Mouse (Mus musculus) liver, adult 2 months (tissue): ENCODE data around the gene Mex3d. TPM values are rescaled to one million over a fixed set of nuclear protein-coding genes. Genes with fewer than 3 reads are reported as not detected.
A peak's percentile ranks its signal among the peaks of the same experiment; 100 is the strongest.

ENCODE experiments used
- DNase-seq: peaks from one replicate; pipeline ENCODE4 v3.0.0-alpha.2; 2011; ENCODE audit warnings: low read depth, low spot score; ENCODE audit errors: extremely low read depth
- H3K27ac ChIP-seq: fragments of 200-500 bp; replicated peaks from 2 replicates; pipeline ENCODE4 v1.5.1; 2012; ENCODE audit warnings: low read depth, mild to moderate bottlenecking, control low read depth, inconsistent platforms, low read length; ENCODE audit not compliant: insufficient read depth
- H3K27me3 ChIP-seq: fragments of 200-500 bp; 2 replicates; pipeline ENCODE4 v1.6.1; 2012; ENCODE audit warnings: mild to moderate bottlenecking, moderate library complexity, low read length, inconsistent platforms; ENCODE audit not compliant: control insufficient read depth, insufficient read depth
- H3K36me3 ChIP-seq: fragments of 200-500 bp; 2 replicates; pipeline ENCODE4 v1.6.1; 2012; ENCODE audit warnings: low read length, inconsistent platforms; ENCODE audit not compliant: control insufficient read depth, insufficient read depth
- H3K4me1 ChIP-seq: fragments of 200-500 bp; 2 replicates; pipeline ENCODE4 v1.6.1; 2011; ENCODE audit warnings: low read length; ENCODE audit not compliant: control insufficient read depth, insufficient read depth
- H3K4me3 ChIP-seq: fragments of 200-500 bp; 2 replicates; pipeline ENCODE4 v1.5.1; 2011; ENCODE audit warnings: low read depth, mild to moderate bottlenecking, control low read depth, low read length, moderate library complexity; ENCODE audit not compliant: insufficient read depth
- H3K79me2 ChIP-seq: fragments of 200-500 bp; 2 replicates; pipeline ENCODE4 v1.6.1; 2012; ENCODE audit warnings: inconsistent platforms, mild to moderate bottlenecking, low read length, moderate library complexity; ENCODE audit not compliant: control insufficient read depth, insufficient read depth
- H3K9ac ChIP-seq: fragments of 200-500 bp; 2 replicates; pipeline ENCODE4 v1.6.1; 2012; ENCODE audit warnings: low read depth, mild to moderate bottlenecking, control low read depth, inconsistent platforms, low read length
- CTCF ChIP-seq: fragments of 200-500 bp; IDR thresholded peaks from 2 replicates; pipeline ENCODE4 v1.5.1; 2011; ENCODE audit warnings: low read depth, low read length, control low read depth
- POLR2A ChIP-seq: fragments of 200-500 bp; IDR thresholded peaks from 2 replicates; pipeline ENCODE4 v1.6.1; 2011; ENCODE audit warnings: low read length, control low read depth; ENCODE audit not compliant: insufficient read depth; ENCODE audit errors: extremely low read depth
- WGBS: fragments of 180-500 bp; shearing (Covaris S2); methylation state at CpG from one replicate; pipeline ENCODE4 v1.1.7; 2018; 5-methylcytosine and 5-hydroxymethylcytosine counted together
- polyA plus RNA-seq: library from polyadenylated mRNA; depleted of rRNA; stranded (reverse); fragments of >200 nt; gene quantifications from 2 replicates; pipeline ENCODE4 v1.2.3, GENCODE M21; 2012
- total RNA-seq: library from RNA; depleted of rRNA; stranded (reverse); fragments of >200 nt; gene quantifications from 2 replicates; pipeline ENCODE4 v1.2.3, GENCODE M21; 2014

Mex3d gene
- total and polyA plus RNA-seq, 2 experiments, result 1.0 to 2.1 TPM

GRCm38 (mm10) chr10:80399191-80399972 is 11.9 kb upstream of the Mex3d start, which contains the start of gene Mbd3:
Mbd3 (minus strand) TSS chr10:80399550.
- H3K4me1 ChIP-seq, result peaks cover 11% of the 10 kb centered on the region
- peaks cover 10% of the 10 kb centered on the region; the same call in 1 of the 2 replicates for H3K36me3 ChIP-seq
- peak within 1 kb of the TSS; percentile 81 for H3K9ac ChIP-seq
- peak within 1 kb of the TSS; percentile 81 for H3K27ac ChIP-seq
- TF ChIP-seq POLR2A (peak; percentile 99), CTCF (no peak)
- H3K4me3 ChIP-seq, result peak within 1 kb of the TSS; percentile 62
- 1% methylated on average over 75 of the region's 82 CpGs for WGBS
- no peaks in the 10 kb centered on the region for H3K27me3 ChIP-seq
- H3K79me2 ChIP-seq, result peaks cover 8% of the 10 kb centered on the region
- DNase-seq, result peak; percentile 100

DNA sequence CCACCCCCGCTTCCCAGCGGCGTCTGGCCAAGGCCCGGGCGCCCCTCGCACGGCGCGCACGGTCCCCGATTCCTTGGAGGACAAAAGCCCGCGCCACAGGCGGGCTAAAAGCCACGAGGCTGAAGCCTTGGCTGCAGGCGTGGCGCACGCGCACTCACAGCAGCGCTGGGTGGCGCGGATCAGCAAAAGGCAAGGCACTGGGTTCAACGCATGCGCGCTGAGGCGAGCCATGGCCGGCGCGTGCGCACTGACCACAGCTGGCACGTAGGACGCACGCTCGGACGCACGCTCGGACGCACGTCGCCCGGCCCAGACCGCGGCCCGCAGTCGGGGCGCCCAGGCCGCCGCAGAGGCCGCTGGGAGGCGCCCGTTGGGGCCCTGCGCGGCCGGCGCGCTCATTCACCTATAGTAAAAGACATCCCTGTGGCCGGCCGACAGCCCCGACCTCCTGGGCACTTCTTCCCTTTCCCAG is 11.3 kb upstream of the Mex3d start:
- Histone ChIP-seq H3K4me3 (peak overlapping the region; percentile 62), H3K27me3 (no peaks in the 10 kb centered on the region), H3K36me3 (peaks cover 11% of the 10 kb centered on the region; the same call in 1 of the 2 replicates), H3K27ac (peak overlapping the region; percentile 81), H3K79me2 (peaks cover 8% of the 10 kb centered on the region), H3K4me1 (peaks cover 11% of the 10 kb centered on the region), H3K9ac (peak overlapping the region; percentile 81)
- under 1% methylated on average over 59 of the region's 59 CpGs for WGBS
- peak; percentile 89 for DNase-seq
- 0 out of 2 replicates have a peak, but pooled peaks have one; percentile 2 for TF ChIP-seq POLR2A
- TF ChIP-seq CTCF, result no peak

DNA sequence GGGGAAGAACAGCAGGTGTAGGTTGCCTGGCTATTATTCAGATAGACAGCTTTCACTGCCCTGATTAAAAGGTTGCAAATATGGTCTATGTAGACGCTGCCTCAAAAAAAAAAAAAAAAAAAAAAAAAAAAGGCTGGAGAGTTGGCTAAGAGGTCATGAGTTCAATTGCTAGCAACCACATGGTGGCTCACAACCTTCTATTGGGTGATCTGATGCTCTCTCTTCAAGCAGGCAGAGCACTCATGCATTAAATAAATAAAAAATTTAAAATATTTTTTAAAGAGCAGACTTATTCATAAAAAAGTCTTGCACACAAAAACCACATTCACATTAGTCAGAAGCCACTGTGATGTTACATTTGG is 10.7 kb upstream of the Mex3d start:
- Histone ChIP-seq H3K27ac (peak overlapping the region; percentile 75), H3K79me2 (peaks cover 8% of the 10 kb centered on the region), H3K9ac (peak overlapping the region; percentile 74), H3K4me1 (peaks cover 11% of the 10 kb centered on the region), H3K36me3 (peaks cover 9% of the 10 kb centered on the region; the same call in 1 of the 2 replicates), H3K27me3 (no peaks in the 10 kb centered on the region), H3K4me3 (peak overlapping the region; percentile 62)
- peak; percentile 54 for DNase-seq
- 3% methylated on average over 1 of the region's 1 CpGs for WGBS
- no peak for TF ChIP-seq CTCF
- no peak for TF ChIP-seq POLR2A

GRCm38 (mm10) chr10:80397524-80398173 is 10.2 kb upstream of the Mex3d start:
- peaks cover 11% of the 10 kb centered on the region for H3K4me1 ChIP-seq
- peak overlapping the region; percentile 23; the same call in 1 of the 2 replicates for H3K9ac ChIP-seq
- H3K36me3 ChIP-seq, result peaks cover 7% of the 10 kb centered on the region; the same call in 1 of the 2 replicates
- H3K4me3 ChIP-seq, result no peak overlapping the region
- 49% methylated on average over 8 of the region's 8 CpGs for WGBS
- DNase-seq, result no peak
- H3K27ac ChIP-seq, result no peak overlapping the region
- peaks cover 8% of the 10 kb centered on the region for H3K79me2 ChIP-seq
- no peaks in the 10 kb centered on the region for H3K27me3 ChIP-seq
- TF ChIP-seq POLR2A, result no peak

- Histone ChIP-seq H3K9ac (no peak overlapping the region), H3K79me2 (peaks cover 8% of the 10 kb centered on the region), H3K4me3 (no peak overlapping the region), H3K4me1 (peaks cover 11% of the 10 kb centered on the region), H3K27me3 (no peaks in the 10 kb centered on the region), H3K27ac (no peak overlapping the region), H3K36me3 (peaks cover 4% of the 10 kb centered on the region; the same call in 1 of the 2 replicates)
- WGBS, result 93% methylated on average over 11 of the region's 11 CpGs
- TF ChIP-seq POLR2A (no peak), CTCF (no peak)
- DNase-seq, result no peak
Measured at GRCm38 (mm10) chr10:80396822-80397523, 9.5 kb upstream of the Mex3d start.
